Mouse (Mus musculus) brain, embryonic 14.5 days (tissue): ENCODE data around the gene Tnfaip2.

Source experiments
- CTCF ChIP-seq: fragments of 200-500 bp; IDR thresholded peaks from 2 replicates; pipeline ENCODE4 v1.5.1; 2012; ENCODE audit warnings: inconsistent platforms, mild to moderate bottlenecking, moderate library complexity, borderline replicate concordance; ENCODE audit not compliant: insufficient read depth, insufficient read length; ENCODE audit errors: extremely low read depth
- POLR2A ChIP-seq: fragments of 200-500 bp; IDR thresholded peaks from 2 replicates; pipeline ENCODE4 v1.6.1; 2012; ENCODE audit warnings: mild to moderate bottlenecking, inconsistent platforms, borderline replicate concordance; ENCODE audit not compliant: poor library complexity, insufficient read depth, insufficient read length, severe bottlenecking; ENCODE audit errors: extremely low read depth

DNA sequence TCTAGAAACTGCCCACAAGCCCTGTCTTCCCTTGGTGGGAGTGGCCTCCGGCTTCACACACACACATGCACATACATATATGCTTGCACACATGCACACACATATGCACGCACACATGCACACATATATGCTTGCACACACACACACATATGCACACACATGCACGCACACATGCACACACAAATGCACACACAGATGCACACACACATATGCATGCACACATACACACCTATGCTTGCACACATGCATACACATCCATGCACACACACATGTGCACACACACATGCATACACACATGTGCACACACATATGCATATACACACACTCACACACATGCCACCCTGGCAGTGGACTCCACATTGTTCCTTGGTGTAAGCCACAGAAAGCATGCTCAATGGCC, 32.1 kb downstream of the Tnfaip2 start:
- TF ChIP-seq CTCF (no peak), POLR2A (no peak)
